Mouse (Mus musculus) forebrain, embryonic 14.5 days (tissue): Measurements from ENCODE around the gene Chaf1b. TPM values are rescaled to one million over a fixed set of nuclear protein-coding genes. Genes with fewer than 3 reads are reported as not detected.
A peak's percentile ranks its signal among the peaks of the same experiment; 100 is the strongest.

ENCODE experiments used
- ATAC-seq: fragments of 200-750 bp; cut with Nextera tagmentation; 2 replicates; pipeline ENCODE4 v1.8.0; 2017; ENCODE audit warnings: mild to moderate bottlenecking, moderate library complexity
- DNase-seq: peaks from one replicate; pipeline ENCODE4 v3.0.0-alpha.2; 2015; ENCODE audit warnings: low spot score
- H3K27ac ChIP-seq: fragments of 300-500 bp; sonication (generic); 2 replicates; pipeline ENCODE4 v1.5.1; 2014; ENCODE audit warnings: low read depth, mild to moderate bottlenecking, control low read depth, low read length, moderate library complexity
- H3K27me3 ChIP-seq: fragments of 300-500 bp; sonication (generic); replicated peaks from 2 replicates; pipeline ENCODE4 v1.6.1; 2014; ENCODE audit warnings: low read length, control low read depth, mixed read lengths; ENCODE audit not compliant: control insufficient read depth, insufficient read depth
- H3K36me3 ChIP-seq: fragments of 300-500 bp; sonication (generic); 2 replicates; pipeline ENCODE4 v1.6.1; 2014; ENCODE audit warnings: low read length, control low read depth; ENCODE audit not compliant: control insufficient read depth, insufficient read depth
- H3K4me1 ChIP-seq: fragments of 300-500 bp; sonication (generic); 2 replicates; pipeline ENCODE4 v1.6.1; 2014; ENCODE audit warnings: antibody characterized with exemption, low read length, control low read depth; ENCODE audit not compliant: control insufficient read depth, insufficient read depth
- H3K4me2 ChIP-seq: fragments of 300-500 bp; sonication (generic); 2 replicates; pipeline ENCODE4 v1.6.1; 2014; ENCODE audit warnings: mild to moderate bottlenecking, control low read depth, low read length
- H3K4me3 ChIP-seq: fragments of 300-500 bp; sonication (generic); 2 replicates; pipeline ENCODE4 v1.5.1; 2014; ENCODE audit warnings: low read depth, low read length, control low read depth
- H3K9ac ChIP-seq: fragments of 300-500 bp; sonication (generic); 2 replicates; pipeline ENCODE4 v1.6.1; 2014; ENCODE audit warnings: mild to moderate bottlenecking, low read length, control low read depth, moderate library complexity
- H3K9me3 ChIP-seq: fragments of 300-500 bp; sonication (generic); replicated peaks from 2 replicates; pipeline ENCODE4 v1.6.1; 2016; ENCODE audit warnings: low read length, control low read depth, mixed read lengths; ENCODE audit not compliant: control insufficient read depth
- WGBS: fragments of 180-500 bp; shearing (Covaris S2); extraction: QIAGEN DNeasy Blood & Tissue Kit; methylation state at CpG from one replicate; pipeline ENCODE4 v1.1.7; 2014; 5-methylcytosine and 5-hydroxymethylcytosine counted together
- polyA plus RNA-seq: library from polyadenylated mRNA; unstranded; fragments of >200 nt; fragmentation: Nextera tagmentation; extraction: Ambion mirVana; gene quantifications from 2 replicates; pipeline ENCODE4 v1.2.1, GENCODE M21; 2014

The Chaf1b gene
- polyA plus RNA-seq, 1 experiment from 2014 or later, result 56.4 TPM

- 19% methylated on average over 13 of the region's 13 CpGs for WGBS
- no peaks in the 10 kb centered on the region for H3K36me3 ChIP-seq
- no peak overlapping the region for H3K27ac ChIP-seq
- H3K27me3 ChIP-seq, result 0 out of 2 replicates have a peak, but pooled peaks cover 5% of the 10 kb centered on the region
- H3K9ac ChIP-seq, result no peak overlapping the region
- ATAC-seq (no peak), DNase-seq (no peak)
- no peaks in the 10 kb centered on the region for H3K9me3 ChIP-seq
- no peak overlapping the region for H3K4me3 ChIP-seq
- no peaks in the 10 kb centered on the region for H3K4me1 ChIP-seq
- H3K4me2 ChIP-seq, result no peak overlapping the region
Observed at GRCm38 (mm10) chr16:93934588-93934987, 50.9 kb downstream of the Chaf1b start.

DNA sequence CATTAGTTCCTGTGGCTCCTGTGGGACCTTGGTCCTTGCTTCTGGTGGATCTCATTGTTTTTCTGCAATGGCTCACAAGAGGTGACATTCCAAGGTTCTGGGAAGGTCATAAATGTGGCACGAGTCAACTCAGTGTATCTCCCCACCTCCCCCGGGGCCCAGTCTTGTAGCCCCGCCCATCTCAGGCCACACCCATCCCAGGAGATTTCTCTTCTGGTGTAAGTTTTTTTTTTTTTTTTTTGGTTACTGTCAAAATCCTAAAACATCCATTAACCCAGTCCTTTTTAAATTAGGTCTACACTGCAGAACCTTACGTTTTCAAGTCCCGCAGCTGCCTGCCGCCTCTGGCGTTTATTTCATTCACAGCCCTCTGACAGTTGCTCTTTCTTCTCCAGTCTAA, 51.3 kb downstream of the Chaf1b start:
- no peak for DNase-seq
- ATAC-seq, result no peak

DNA sequence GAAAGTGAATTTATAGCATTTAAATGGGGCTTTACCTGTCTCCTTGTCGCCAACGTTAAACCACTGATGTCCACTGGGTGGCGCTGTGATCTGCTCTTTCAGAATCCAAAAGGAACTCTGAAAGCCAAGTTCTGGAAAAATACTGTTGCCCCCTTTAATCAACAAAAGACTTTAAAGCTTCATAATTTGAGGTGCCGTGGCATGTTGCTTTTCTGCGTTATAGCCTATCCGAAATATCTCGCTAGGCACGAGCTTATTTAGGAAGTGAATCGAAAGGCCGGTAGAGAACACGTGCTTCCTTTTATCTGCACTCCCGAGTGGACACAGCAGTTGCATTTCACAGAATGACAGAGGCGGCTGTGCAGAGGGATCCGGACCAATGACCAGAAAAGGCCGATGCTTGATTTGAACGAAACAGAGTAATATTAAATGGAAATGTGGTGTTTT, 54.7 kb downstream of the Chaf1b start:
- Histone ChIP-seq H3K4me1 (no peaks in the 10 kb centered on the region), H3K27me3 (0 out of 2 replicates have a peak, but pooled peaks cover 5% of the 10 kb centered on the region), H3K9ac (peak overlapping the region; percentile 10; the same call in 1 of the 2 replicates), H3K36me3 (no peaks in the 10 kb centered on the region), H3K4me3 (peak overlapping the region; percentile 17; the same call in 1 of the 2 replicates), H3K9me3 (no peaks in the 10 kb centered on the region), H3K27ac (no peak overlapping the region), H3K4me2 (peak overlapping the region; percentile 45)
- WGBS, result 14% methylated on average over 16 of the region's 16 CpGs
- ATAC-seq (0 out of 2 replicates have a peak, but pooled peaks have one; percentile 20), DNase-seq (peak; percentile 90)

More for the DNA sequence above, 51.3 kb downstream of the Chaf1b start:
- 0 out of 2 replicates have a peak, but pooled peaks cover 5% of the 10 kb centered on the region for H3K27me3 ChIP-seq
- no peak overlapping the region for H3K4me3 ChIP-seq
- WGBS, result 16% methylated on average over 7 of the region's 7 CpGs
- H3K9ac ChIP-seq, result no peak overlapping the region
- H3K4me1 ChIP-seq, result no peaks in the 10 kb centered on the region
- no peak overlapping the region for H3K27ac ChIP-seq
- no peaks in the 10 kb centered on the region for H3K36me3 ChIP-seq
- no peaks in the 10 kb centered on the region for H3K9me3 ChIP-seq
- H3K4me2 ChIP-seq, result no peak overlapping the region

DNA sequence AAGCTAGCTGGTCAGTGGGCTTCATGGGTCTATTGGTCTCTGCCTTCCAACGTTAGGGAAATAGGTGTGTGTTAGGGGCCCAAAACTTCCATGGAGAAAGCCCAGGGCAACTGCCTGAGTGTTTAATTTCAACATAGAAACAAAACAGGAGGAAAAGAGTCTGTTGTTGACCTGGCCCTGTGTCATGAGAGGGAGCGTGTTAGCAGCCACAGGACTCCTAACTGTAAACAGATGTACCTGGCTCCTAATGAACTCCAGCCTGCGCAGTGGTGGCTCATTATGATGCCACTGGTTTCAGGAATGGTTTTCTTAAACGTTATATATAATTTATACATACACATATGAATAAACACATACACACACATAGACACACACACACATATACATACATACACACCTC, 56.3 kb downstream of the Chaf1b start:
- H3K36me3 ChIP-seq, result no peaks in the 10 kb centered on the region
- 0 out of 2 replicates have a peak, but pooled peaks cover 5% of the 10 kb centered on the region for H3K27me3 ChIP-seq
- H3K9me3 ChIP-seq, result no peaks in the 10 kb centered on the region
- ATAC-seq, result no peak
- no peak overlapping the region for H3K27ac ChIP-seq
- H3K4me3 ChIP-seq, result no peak overlapping the region
- no peak for DNase-seq
- H3K4me2 ChIP-seq, result no peak overlapping the region
- no peaks in the 10 kb centered on the region for H3K4me1 ChIP-seq
- WGBS, result 84% methylated on average over 4 of the region's 4 CpGs
- no peak overlapping the region for H3K9ac ChIP-seq

DNA sequence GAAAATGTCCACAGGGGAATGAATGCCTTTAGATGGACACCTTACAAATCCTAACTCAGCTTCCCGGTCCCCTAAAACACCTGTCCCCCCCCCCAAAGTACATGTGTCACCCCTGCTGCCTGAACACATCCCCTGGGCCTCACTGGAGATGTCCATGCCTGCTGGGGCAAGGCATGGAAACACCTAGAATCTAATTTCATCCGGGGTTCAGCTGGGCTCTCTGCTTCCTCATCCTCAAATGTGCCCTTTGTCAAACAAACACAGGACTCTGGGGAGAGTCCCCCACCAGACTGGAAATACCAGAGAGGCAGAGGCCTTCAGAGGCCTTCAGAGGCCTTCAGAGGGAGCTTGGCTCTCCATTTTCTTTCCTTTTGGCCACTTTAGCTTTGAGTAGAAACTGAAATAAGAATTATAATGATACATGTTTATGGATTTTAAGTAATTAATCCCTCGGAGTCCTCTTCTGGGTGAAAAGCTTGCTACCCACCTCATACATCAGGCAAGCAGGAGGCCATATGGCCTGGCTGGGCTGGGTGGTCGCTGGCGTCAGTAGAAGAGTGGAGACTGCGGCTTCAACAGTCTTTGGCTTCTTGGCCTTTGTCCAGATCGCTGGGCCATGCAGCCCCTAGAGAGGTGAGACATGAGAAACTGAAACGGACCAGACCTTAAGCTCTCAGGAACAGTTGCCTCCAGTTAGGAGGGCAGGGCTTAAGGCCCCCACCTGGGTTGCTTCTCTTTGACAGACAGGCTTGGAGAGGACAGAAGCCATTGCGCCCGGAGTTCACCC, 58.3 kb downstream of the Chaf1b start:
- H3K4me3 ChIP-seq, result no peak overlapping the region
- no peaks in the 10 kb centered on the region for H3K27me3 ChIP-seq
- no peak overlapping the region for H3K27ac ChIP-seq
- ATAC-seq, result no peak
- WGBS, result 80% methylated on average over 10 of the region's 10 CpGs
- no peaks in the 10 kb centered on the region for H3K36me3 ChIP-seq
- no peak overlapping the region for H3K4me2 ChIP-seq
- DNase-seq, result no peak
- H3K9me3 ChIP-seq, result no peaks in the 10 kb centered on the region
- no peak overlapping the region for H3K9ac ChIP-seq
- H3K4me1 ChIP-seq, result no peaks in the 10 kb centered on the region

GRCm38 (mm10) chr16:93942796-93943502, 59.2 kb downstream of the Chaf1b start:
- H3K9me3 ChIP-seq, result no peaks in the 10 kb centered on the region
- ATAC-seq, result no peak

DNA sequence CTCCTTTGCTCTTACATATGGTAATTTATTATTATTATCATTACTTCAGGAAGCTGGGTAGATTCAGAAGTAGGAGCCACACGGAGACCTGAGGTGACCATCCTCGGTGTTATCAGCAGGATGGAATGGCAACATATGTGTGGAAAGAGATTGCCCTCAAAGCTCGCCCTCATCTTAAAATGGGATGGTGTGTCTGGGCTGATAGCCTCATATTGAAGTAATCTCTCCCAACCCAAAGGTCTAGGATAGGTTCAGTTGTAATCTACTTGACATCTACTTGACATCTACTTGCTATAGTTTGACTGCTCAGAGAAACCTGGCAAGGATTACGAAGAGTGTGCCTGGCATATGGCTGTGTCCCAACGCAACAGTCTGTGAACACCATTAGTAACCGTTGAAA, 60.6 kb downstream of the Chaf1b start:
- no peak overlapping the region for H3K27ac ChIP-seq
- H3K9ac ChIP-seq, result no peak overlapping the region
- WGBS, result 91% methylated on average over 6 of the region's 6 CpGs
- no peaks in the 10 kb centered on the region for H3K4me1 ChIP-seq
- no peak overlapping the region for H3K4me3 ChIP-seq
- H3K36me3 ChIP-seq, result no peaks in the 10 kb centered on the region
- no peak overlapping the region for H3K4me2 ChIP-seq
- no peak for ATAC-seq
- H3K9me3 ChIP-seq, result no peaks in the 10 kb centered on the region
- no peaks in the 10 kb centered on the region for H3K27me3 ChIP-seq
- no peak for DNase-seq

More at GRCm38 (mm10) chr16:93942796-93943502, 59.2 kb downstream of the Chaf1b start:
- Histone ChIP-seq H3K27ac (no peak overlapping the region), H3K36me3 (no peaks in the 10 kb centered on the region), H3K4me2 (no peak overlapping the region), H3K4me3 (no peak overlapping the region), H3K4me1 (no peaks in the 10 kb centered on the region), H3K27me3 (no peaks in the 10 kb centered on the region), H3K9ac (no peak overlapping the region)
- WGBS, result 91% methylated on average over 10 of the region's 10 CpGs
- DNase-seq, result no peak

DNA sequence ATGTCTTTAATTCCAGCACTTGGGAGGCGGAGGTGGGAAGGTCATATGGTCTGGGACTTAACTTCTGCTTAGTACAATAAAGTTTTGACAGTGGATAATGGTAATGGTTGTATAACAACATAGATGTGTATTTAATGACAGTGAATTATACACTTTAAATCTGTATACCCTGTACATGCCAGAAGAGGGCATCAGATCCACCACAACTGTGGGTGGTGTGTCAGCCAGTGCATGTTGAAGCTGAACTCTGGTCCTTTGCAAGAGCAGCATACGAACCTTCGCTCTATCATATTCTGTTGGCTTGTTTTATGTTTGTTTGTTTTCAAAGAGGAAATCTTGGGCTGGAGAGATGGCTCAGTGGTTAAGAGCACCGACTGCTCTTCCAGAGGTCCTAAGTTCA, 63.7 kb downstream of the Chaf1b start:
- Histone ChIP-seq H3K27ac (no peak overlapping the region), H3K27me3 (no peaks in the 10 kb centered on the region), H3K36me3 (no peaks in the 10 kb centered on the region), H3K4me2 (no peak overlapping the region), H3K9me3 (no peaks in the 10 kb centered on the region), H3K9ac (no peak overlapping the region), H3K4me3 (no peak overlapping the region), H3K4me1 (no peaks in the 10 kb centered on the region)
- WGBS, result 90% methylated on average over 4 of the region's 4 CpGs
- ATAC-seq, result no peak
- DNase-seq, result no peak
